Mouse (Mus musculus): Measurements from ENCODE around the gene Mettl21e. TPM values are rescaled to one million over a fixed set of nuclear protein-coding genes. Genes with fewer than 3 reads are reported as not detected.
"Not testable (repeated sequence)": the region's sequence is repeated elsewhere in the genome, so short reads cannot be mapped to it uniquely, and the experiment has no call there.

Gene Mettl21e
- not detected for total RNA-seq (2021)
- long read RNA-seq, experiment 1: 0 reads
- long read RNA-seq, experiment 2, partial matches to known transcripts: 0 of 2 reads
- long read RNA-seq, experiment 2, other reads (novel, unspliced or antisense): 1 of 2 reads

DNA sequence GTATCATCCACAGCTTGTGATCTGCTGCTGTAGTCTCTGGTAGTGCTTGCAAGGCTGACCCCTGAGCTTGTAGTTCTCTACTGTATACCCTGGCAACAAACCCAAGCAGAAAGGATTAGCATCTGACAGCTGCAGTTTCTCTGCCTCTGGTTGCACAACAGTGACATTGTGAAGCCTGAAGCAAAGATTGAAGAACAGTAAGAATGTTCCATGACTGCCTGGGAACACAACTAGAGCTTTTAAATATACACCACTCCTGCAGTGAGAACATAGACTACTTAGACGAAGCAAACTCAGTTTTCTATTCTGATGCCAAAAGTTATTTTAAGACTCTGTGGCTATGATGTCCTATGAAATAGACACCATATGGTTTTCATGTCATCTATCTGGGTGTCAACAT lies at the start of gene Mettl21e:
Mettl21e (minus strand) TSS at position 86 of the 400 bp plus-strand sequence.
- no peak for DNase-seq (ENCODE audit: low spot score in 2 of 2)

DNA sequence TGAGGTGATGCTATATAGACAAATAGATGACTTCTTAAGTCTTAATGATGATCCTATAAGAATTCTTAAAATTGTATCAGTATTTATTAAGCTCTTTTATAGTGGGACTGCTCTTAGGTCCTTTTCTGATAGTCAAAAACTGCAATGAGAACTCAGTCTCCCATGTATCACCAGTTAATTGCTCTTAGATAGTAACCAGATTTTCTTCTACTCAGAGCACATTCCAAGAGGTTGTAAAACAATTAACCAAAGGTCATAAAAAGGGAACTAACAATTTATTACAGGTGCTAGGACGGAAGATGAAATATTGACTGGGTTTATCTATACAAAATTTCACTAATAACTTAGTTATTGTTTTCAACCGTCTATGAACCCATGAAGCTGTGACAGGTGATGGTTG lies 21.7 kb upstream of the Mettl21e start:
- DNase-seq (ENCODE audit: low spot score in 2 of 2): not testable (repeated sequence)

DNA sequence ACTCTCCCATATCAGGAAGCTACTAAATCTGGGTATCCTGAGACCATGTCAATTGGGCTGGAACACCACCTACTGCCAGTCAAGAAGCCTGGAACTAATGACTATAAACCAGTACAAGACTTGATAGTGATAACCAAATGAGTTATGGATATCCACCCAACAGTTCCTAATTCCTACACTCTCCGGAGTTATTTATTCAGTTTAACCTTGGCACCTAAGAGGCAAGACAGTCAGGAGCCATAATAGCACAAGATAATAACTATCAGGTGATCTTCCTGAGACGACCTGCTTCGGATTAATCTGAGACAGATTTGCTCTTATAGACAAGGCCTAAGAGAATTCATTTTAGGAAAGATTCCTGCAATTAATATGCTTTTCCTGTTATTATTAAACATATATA lies 21.2 kb upstream of the Mettl21e start:
- DNase-seq (ENCODE audit: low spot score in 2 of 2): no peak

DNA sequence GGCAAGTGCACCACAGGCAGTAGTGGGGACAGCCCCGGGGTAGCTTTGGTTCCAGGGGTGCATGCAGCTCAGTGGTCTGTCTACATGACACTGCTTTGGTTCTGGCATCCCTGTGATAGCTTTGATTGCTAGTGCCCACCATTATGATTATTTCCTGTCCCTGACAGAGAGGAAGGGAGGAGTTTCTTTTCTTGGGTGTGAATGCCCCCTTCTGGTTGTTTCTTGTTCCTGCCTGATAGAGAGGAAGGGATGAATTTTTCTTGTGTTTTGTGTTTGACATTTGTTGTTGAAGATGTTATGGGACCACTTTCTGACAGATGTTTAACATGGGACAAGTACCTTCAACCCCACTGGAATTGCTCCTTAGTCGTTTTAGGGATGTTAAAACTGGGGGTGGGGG lies 18.5 kb upstream of the Mettl21e start:
- DNase-seq (ENCODE audit: low spot score in 2 of 2): no peak

DNA sequence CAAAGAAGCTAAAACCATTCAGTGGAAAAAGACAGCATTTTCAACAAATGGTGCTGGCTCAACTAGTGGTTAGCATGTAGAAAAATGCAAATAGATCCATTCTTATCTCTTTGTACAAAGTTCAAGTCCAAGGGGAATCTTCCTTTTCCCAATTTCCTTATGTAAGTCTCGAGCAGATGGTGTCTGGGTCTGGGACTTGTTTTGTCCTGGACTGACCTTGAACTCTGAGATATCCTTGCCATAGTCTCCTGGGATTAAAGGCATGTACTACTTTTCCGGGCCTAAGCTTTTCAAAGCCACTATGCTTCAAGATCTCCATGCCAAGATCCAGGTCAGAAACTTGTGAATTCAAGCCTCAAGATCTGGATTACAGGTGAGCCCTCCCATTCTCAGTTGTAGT lies 16.6 kb upstream of the Mettl21e start:
- DNase-seq (ENCODE audit: low spot score in 2 of 2): no peak

DNA sequence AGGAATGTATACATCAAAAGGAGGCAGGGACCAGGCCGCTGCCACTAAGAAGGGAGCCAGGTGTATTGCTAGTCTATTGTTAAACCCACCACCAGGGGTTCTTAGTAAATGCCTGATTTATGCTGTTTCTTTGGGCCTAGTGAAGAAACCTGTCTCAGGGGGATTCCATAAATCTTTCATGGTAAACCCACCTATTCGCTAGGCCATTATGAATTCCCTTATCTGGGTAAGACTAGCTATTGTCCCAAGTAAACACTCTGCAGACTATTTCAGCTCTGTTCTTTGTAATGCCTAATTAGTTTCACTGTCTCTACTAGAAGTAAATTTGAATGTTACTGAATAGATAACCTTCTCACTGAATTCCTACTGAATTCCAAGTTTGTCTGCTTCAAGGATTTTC lies 15.8 kb upstream of the Mettl21e start:
- DNase-seq (ENCODE audit: low spot score in 2 of 2): not testable (repeated sequence)

DNA sequence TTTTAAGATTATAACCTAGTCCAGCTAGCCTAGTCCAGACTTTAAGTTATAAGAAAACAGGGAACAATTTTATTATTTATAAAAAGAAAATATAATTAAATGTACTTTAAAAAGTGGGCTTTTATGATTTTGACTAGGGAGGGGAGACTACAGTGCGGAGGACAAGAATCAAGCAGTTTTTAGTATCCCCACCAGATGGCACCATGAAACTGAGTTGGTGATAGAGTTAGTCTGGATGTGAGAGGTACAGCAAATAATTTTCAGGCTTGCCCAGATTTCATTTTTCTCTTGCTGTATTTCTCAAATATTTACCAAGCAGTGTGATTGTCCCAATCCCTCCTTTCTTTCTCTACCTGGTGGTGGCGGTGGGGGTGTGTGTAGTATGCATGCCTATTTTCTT lies 10.3 kb upstream of the Mettl21e start:
- DNase-seq (ENCODE audit: low spot score in 2 of 2): peak in 1 of 2 experiments; percentile 35

DNA sequence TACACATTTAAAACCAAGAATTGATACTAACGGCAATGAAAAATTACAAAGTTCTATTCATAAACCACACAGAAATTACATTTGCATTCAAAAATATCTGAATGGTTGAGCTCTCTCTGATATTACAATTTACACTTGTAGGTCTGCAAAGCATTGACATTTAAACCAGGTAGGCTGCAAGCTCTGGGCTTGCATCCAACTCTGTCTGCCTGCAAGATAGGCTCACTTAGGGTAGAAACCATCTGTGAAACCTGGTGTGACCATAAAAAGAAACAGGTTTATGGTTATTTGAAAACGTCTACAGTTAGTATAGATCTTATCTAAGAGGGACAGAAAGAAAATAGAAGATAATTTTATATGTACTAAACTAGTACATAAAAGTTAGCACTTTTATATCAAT lies 1.6 kb downstream of the Mettl21e start:
- DNase-seq (ENCODE audit: low spot score in 2 of 2): no peak

DNA sequence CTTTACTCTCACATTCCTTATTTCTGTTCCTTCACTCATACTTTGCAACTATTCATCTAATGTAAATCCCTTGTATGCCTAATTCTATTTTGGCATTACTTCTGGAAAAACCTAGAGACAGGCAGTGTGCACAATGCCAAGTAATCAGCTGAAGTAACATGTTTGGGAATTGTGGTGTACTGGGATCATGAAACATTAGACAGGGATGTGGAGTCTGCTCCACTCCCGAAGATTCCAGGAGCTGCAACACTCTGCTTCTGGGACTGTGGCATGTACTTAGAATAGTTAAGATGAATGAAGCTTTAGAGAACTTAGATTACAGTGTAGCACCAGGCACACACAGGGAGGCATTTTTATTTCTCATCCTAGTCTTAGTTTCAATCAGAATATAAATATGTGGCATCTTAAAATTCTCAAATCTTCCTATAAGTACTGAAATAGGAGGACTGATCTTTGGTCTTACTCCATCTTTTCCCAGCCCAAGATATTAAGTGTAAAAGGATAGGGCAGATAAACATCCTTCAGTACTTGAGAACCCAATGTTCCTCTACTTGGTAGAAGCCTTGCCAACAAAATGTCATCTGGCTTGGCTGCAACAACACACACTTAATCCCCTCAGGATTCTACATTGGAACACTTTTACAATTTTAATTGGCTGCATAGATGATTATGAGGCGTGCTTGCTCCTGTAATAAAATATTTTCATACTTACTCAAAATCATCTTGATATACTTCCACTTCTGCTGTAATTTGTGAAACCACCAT lies 2.2 kb downstream of the Mettl21e start:
- DNase-seq (ENCODE audit: low spot score in 2 of 2): no peak

DNA sequence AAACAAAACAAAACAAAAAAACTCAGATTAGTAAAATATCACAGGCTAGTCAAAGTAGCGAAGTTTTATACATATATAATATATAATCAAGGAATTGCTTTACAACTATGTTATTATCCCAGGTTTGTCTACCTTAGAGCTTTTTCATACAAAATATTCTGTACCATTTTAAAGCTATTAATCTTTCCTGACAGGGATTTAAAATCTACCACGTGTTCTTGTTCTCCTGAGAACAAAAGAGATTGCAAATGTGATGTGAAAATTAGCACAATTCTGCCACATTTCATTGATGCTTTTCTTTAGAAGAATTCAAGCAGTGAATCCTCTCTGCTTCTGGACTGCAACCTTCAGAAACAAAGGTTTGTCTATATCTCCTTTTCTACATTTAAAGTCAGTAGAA lies 4.3 kb downstream of the Mettl21e start:
- DNase-seq (ENCODE audit: low spot score in 2 of 2): no peak

DNA sequence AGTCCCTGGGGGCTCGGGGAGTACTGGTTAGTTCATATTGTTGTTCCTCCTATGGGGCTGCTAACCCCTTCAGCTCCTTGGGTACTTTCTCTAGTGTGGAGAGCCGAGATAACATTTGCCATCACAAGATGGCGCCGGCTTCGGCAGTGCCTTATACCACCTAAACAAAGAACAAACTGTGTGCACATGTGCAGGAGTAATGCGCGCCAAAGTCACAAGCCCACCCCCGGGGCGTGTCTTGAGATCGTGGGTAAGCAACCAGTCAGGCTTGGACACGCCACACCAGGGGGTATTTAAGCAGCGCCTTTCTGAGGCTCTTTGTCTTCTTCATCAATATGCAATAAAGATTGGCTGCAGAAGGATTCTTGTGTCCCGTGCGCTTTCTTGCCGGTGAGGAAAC lies 15.9 kb downstream of the Mettl21e start:
- no peak for DNase-seq (ENCODE audit: low spot score in 2 of 2)

DNA sequence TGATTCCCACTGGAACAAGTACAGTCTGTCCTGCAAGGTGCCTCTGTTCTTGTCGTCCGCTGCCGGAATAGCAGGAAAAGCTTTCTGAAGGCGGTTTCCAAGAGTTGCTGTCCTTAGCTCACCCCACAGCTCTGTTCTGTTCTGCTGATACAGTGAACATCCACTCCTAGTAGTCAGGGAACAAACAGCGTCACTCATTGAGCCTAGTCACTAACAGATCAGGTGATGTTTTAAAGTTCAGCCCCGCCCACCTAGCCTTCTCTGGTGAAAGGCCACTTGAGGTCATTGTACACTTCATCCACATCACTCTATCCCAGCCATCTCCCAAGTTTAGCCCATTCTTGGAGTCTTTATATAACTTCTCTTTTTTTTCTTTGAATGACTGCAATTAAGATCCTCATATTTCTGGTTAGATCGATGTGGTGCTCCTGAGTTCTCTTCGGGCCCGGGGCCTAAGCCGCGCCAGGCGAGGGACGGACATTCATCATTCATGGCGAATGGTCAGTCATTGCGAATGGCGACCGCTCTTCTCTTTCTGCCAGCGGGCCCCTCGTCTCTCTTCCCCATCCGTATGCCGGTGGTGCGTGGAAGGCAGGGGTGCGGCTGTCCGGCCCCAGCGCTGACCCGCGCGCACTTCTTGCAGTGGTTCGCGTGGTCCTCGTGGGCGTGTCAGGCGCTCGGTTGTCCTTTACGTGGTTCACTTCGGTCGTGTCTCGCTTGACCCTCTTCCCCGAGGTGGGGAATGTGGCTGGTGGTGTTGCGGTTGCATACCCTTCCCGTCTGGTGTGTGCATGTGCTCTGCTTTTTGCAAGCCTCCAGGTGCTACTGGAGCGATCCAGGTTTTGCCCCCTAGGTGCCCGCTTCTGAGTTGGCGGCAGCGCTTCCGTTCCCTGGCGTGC lies 20.2 kb downstream of the Mettl21e start:
- peak; percentile 11 to 21 for DNase-seq (ENCODE audit: low spot score in 2 of 2)

DNA sequence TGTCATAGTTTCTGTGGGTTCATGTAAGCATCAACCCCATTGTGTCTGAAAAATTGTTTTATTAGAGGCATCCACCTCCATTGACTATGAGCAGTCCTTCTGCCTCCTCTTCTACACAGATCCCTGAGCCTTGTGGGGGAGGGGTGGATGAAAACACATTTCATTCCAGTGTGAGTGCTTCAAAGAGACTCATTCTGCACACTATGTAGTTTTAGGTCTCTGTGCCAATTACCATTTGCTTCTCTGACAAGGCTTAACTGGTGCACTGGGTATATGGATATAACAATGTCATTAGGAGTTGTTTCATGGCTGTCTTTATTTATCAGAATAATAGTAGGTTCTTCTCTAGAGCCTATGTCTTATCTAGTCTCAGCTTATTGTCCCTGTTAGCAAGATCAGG lies 32.4 kb downstream of the Mettl21e start:
- DNase-seq (ENCODE audit: low spot score in 2 of 2): no peak

DNA sequence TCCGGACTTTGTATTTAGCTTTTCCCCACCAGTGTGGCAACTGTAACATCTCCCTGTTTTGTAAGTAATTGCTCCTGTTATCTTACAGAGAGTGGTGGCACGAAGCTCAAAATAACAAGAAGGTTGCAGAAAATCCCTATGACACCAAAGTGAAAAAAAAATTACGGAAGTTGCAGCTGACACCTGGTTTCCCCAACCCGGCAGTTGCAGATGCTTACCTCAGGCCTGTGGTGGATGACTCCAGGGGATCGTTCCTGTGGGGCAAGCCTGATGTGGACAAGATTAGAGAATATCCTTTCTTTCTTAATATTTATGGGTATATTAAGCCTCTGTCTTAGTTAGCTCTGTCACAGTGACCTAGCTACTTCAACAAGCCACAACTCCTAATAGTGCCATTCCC lies 40.7 kb downstream of the Mettl21e start:
- no peak for DNase-seq (ENCODE audit: low spot score in 2 of 2)

DNA sequence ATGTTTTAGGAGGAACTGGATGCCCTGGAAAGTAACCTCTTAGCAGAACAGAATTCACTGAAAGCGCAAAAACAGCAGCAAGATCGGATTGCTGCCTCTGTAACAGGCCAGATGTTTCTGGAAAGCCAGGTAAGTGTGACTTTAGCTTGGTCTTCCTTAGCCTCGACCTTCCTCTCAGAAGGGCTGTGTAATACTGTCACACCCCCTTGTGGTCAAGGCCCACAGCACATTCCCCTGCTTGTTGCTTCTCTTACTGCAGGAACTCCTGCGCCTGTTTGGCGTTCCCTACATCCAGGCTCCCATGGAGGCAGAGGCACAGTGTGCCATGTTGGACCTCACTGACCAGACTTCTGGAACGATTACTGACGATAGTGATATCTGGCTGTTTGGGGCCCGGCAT lies 44.9 kb downstream of the Mettl21e start:
- no peak for DNase-seq (ENCODE audit: low spot score in 2 of 2)

DNA sequence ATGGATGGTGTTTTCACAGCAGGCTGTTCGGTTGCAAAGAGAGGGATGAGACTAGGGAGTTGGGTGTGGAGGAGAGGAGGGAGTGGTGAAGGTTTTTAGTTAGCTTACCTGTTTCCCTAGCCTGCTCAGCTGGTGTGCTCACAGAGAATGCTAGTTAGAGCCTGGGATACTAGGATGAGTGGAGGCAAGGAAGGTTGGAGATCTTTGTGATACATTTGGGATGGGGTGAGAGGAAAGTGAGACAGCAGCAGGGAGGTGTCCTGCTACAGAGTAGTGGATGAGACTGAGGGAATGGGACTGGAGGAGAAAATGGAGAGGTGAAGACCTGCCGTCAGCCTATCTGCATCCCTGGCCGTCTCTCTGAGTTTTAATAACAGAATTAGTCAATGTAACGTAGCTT lies 46.1 kb downstream of the Mettl21e start:
- DNase-seq (ENCODE audit: low spot score in 2 of 2): no peak

DNA sequence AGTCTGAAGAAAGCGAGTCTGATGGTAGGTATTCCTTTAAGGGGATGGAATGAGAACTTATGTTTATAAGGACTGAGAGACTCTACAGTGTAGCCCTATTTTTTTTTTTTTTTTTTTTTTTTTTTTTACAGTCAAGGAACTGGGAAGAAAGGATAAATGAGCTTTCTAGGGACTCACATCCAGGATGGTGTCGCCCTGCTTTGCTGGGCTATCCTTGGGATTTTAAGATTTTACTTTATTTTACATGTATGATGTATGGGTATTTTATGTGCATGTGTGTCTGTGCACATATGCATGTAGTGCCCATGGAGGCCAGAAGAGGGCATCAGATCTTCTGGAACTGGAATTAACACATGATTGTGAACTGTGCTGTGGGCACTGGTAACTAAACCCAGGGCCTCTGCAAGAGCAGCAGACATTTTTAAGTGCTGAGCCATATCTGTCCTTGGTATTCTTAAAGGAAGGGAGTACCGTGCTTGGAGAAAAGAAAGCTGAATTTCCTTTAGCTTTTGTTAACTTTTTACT lies 50.8 kb downstream of the Mettl21e start:
- no peak for DNase-seq (ENCODE audit: low spot score in 2 of 2)

DNA sequence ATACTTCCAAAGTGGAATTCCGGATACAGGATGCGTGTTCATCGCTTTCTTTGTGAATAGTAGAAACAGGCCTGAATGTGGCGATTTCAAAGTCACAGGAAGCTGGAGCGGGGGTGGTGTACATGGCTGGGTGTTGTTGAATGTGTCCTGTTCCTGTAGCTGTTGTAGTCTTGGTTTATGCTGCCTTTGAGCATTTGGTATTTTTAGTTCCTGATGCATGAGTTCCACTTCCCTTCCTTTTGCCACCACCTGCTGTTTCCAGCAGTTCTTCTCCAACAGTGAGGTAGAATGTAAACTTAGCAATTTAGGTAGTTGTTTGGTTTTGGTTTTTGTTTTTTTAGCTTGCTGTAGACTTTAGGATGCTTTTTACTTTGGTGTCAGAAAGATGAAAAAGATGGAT lies 56.4 kb downstream of the Mettl21e start:
- DNase-seq (ENCODE audit: low spot score in 2 of 2): no peak

DNA sequence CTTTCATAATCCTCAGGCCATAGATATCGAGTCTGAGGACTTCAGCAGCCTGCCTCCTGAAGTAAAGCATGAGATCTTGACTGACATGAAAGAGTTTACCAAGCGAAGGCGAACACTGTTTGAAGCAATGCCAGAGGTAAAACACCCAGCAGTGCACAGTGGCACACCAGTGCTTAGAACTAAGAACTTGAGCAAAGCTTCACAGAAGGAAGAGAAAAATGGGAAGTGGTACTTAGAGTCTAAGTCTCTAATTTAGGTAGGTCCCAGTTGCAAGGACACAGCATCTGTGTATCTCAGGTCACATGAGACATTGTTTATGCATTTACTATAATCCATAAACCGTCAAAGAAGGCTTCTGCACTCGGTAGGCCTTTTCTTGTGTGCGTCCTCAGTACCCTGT lies 56.9 kb downstream of the Mettl21e start:
- no peak for DNase-seq (ENCODE audit: low spot score in 2 of 2)

DNA sequence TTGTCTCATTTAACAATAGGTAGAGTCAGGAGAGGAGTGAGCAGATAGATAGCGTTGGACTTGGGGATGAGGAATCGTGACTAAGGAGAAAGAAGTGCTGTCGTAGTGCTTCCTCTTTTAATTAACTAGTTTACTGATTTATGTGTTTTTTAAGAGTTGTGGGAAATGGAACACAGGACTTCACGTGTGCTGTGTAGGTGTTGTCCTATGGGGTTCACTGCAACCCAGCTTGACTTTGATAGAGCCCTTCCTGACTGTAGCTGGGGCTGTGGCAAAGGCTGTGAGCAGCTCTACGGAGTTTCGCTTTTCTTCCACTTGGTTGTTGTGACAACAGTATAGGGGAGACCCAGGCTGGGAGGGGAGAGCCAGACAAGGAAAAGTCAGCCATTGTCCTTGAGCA lies 60.4 kb downstream of the Mettl21e start:
- no peak for DNase-seq (ENCODE audit: low spot score in 2 of 2)

DNA sequence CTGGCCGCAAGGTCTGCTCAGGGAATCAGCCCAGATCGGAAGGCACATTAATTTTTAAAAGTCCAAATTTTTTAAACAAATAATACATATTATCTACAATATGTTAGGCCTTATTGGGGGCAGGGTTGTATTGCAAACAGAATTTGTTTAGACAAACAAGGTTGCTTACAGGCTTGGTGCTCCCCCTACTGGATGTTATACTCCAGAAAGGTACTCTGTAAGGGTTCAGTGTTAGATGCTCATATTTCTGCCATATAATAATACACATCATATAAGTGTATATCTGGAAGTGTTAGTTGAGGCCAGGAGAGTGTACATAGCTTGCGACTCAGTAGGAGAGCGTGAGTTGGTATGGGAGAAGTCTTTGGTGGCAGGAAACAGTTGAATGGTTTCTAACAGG lies 63.5 kb downstream of the Mettl21e start:
- no peak for DNase-seq (ENCODE audit: low spot score in 2 of 2)

Data from adrenal gland, adult 18-20 months (tissue).